Mouse (Mus musculus): Measurements from ENCODE around the gene Defb48.

- TF ChIP-seq CTCF (IDR thresholded peaks at IDR 0.05; ENCODE audit: low read depth) (no peak), EP300 (IDR thresholded peaks at IDR 0.05; ENCODE audit: low read depth) (no peak)
These were observed 47.5 kb downstream of the Defb48 start for GRCm38 (mm10) chr14:62936631-62937380.

Measured in heart, postnatal 0 days (tissue).